Mouse (Mus musculus): ENCODE results near the gene Eml6.

- TF ChIP-seq CTCF (IDR thresholded peaks at IDR 0.05; ENCODE audit: low read depth, low read length) (no peak), POLR2A (IDR thresholded peaks at IDR 0.05; ENCODE audit: extremely low read depth, insufficient read depth, low read length) (no peak)
These were observed 237.3 kb downstream of the Eml6 start for GRCm38 (mm10) chr11:29788499-29788898.
